Mouse (Mus musculus): ENCODE measurements around the gene Fbxo40.

Fbxo40 gene

GRCm38 (mm10) chr16:36925351-36925750, 64.9 kb downstream of the Fbxo40 start:
- no peak for DNase-seq (ENCODE audit: low read depth in 2 of 2, low spot score in 2 of 2)

GRCm38 (mm10) chr16:36924312-36924711, 66.0 kb downstream of the Fbxo40 start:
- DNase-seq (ENCODE audit: low read depth in 2 of 2, low spot score in 2 of 2) = no peak

GRCm38 (mm10) chr16:36921980-36922379, 68.3 kb downstream of the Fbxo40 start:
- DNase-seq (ENCODE audit: low read depth in 2 of 2, low spot score in 2 of 2) = no peak

- no peak for DNase-seq (ENCODE audit: low read depth in 2 of 2, low spot score in 2 of 2)
These were observed 69.1 kb downstream of the Fbxo40 start for GRCm38 (mm10) chr16:36921067-36921613.

- no peak for DNase-seq (ENCODE audit: low read depth in 2 of 2, low spot score in 2 of 2)
These were observed 69.9 kb downstream of the Fbxo40 start for GRCm38 (mm10) chr16:36920410-36920809.

GRCm38 (mm10) chr16:36918505-36918904, 71.8 kb downstream of the Fbxo40 start:
- no peak for DNase-seq (ENCODE audit: low read depth in 2 of 2, low spot score in 2 of 2)

- DNase-seq (ENCODE audit: low read depth in 2 of 2, low spot score in 2 of 2) = no peak
These were observed 76.1 kb downstream of the Fbxo40 start for GRCm38 (mm10) chr16:36914195-36914594.

All from CD8-positive naive resting alpha-beta T cell, adult 2 months (primary cell).